Mouse (Mus musculus) G1E (cell line): ENCODE measurements around the gene Chek1.

Source experiments
- CTCF ChIP-seq: IDR thresholded peaks from 2 replicates; pipeline ENCODE4 v1.5.1; 2012; ENCODE audit warnings: low read depth, low read length, inconsistent platforms, mixed read lengths
- GATA1 ChIP-seq: IDR thresholded peaks from 2 replicates; pipeline ENCODE4 v1.6.1; 2012; ENCODE audit warnings: borderline replicate concordance, low read length, inconsistent platforms, mixed read lengths
- GATA2 ChIP-seq: IDR thresholded peaks from 2 replicates; pipeline ENCODE4 v1.6.1; 2012; ENCODE audit warnings: low read depth, low read length, inconsistent platforms, borderline replicate concordance
- TAL1 ChIP-seq: conservative IDR thresholded peaks from 2 replicates; pipeline ENCODE4 v1.6.1; 2012; ENCODE audit warnings: low read depth, low read length, inconsistent platforms, mixed read lengths

DNA sequence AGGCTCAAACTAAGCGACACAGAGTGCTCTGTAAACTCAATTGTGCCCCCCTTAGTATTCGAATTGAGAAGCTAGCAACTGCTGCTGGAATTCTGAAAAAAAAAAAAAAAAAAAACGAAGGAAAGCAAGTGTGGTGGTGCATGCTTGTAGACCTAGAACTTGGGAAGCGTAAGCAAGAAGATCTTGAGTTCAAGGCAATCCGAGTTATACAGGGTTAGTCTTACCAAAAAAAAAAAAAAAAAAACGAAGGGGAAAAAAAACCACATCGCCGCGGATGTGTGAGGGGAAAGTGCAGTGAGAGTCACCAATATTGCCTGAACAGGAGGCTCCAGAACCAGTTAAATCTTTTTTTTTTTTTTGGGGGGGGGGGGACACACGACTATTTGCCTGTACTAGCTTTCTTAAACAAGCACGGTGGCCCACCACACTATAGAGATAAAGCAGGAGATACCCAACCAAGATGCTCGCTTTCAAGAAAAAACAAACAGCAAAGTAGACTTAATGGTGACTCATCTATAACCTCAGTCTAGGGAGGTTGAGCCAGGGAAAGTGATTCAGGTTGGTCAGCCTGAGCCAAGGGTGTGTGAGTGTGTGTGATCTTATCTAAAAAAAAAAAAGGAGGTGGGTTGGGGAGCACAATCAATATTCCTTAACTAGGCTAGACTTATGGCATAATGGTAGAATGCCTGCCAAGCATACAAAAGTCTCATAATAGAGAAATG is at the start of gene Chek1:
- TF ChIP-seq CTCF, result no peak
- no peak for TF ChIP-seq GATA1
- no peak for TF ChIP-seq GATA2
- TF ChIP-seq TAL1, result no peak
